7 mouse cellular contexts compared by ENCODE assay signal in the genomic region with DNA sequence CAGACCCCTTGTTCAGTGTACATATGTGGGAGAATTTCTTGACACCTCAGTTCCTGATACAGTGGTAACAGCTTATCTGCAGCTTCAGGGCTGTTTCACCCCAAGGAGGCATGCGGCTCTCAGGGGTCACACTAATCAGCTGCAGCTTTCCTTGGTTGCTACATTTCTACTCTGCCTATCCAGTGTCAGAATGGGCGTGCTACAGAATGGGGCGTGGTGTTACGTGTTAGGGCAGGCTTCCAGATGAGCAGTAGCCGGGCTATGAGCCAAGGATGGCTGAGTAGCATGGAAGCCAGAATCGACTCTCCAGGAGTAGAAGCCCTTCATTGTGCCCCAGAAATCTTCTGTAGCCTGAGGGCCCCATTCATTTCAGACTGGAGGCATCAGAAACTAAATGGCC. TPM values are rescaled to one million over a fixed set of nuclear protein-coding genes. Genes with fewer than 3 reads are reported as not detected.
A peak's percentile ranks its signal among the peaks of the same experiment; 100 is the strongest.
DNase-seq lines count a peak whose midpoint lies in the region; ATAC-seq and TF ChIP-seq lines count a peak whose summit lies in the region.

No protein-coding gene starts in this region.

- no peak overlapping the region for H3K27ac ChIP-seq in kidney, postnatal 0 days

- ATAC-seq in kidney, postnatal 0 days (replicated peaks; ENCODE audit: low FRiP score, low read depth), result no peak

- H3K4me2 ChIP-seq in kidney, postnatal 0 days (ENCODE audit: low read length), result no peak overlapping the region

- H3K9ac ChIP-seq in kidney, postnatal 0 days (ENCODE audit: low read depth, low read length), result no peak overlapping the region

- H3K9me3 ChIP-seq in kidney, postnatal 0 days (replicated peaks; ENCODE audit: low read length), result no peaks in the 10 kb centered on the region

- 50% methylated on average over 6 of the region's 6 CpGs for WGBS in kidney, postnatal 0 days

- H3K36me3 ChIP-seq in kidney, postnatal 0 days (ENCODE audit: insufficient read depth, low read length), result no peaks in the 10 kb centered on the region

- no peaks in the 10 kb centered on the region for H3K4me1 ChIP-seq in kidney, postnatal 0 days (replicated peaks; ENCODE audit: insufficient read depth, low read length)

- no peak for TF ChIP-seq CTCF in kidney, postnatal 0 days (IDR thresholded peaks at IDR 0.05; ENCODE audit: low read depth)

- no peak overlapping the region for H3K4me3 ChIP-seq in kidney, postnatal 0 days (replicated peaks; ENCODE audit: low read depth, low read length)

- no peaks in the 10 kb centered on the region for H3K27me3 ChIP-seq in kidney, postnatal 0 days (ENCODE audit: insufficient read depth, low read length)

- peak; percentile 23 to 36 for DNase-seq in layer of hippocampus, postnatal 10 days (ENCODE audit: low spot score in 2 of 2)
- DNase-seq in layer of hippocampus, adult 18-20 months (ENCODE audit: low spot score in 2 of 2), result no peak
- peak; percentile 90 for DNase-seq in Muller cell, postnatal 12 days (ENCODE audit: inconsistent ontology term)
- peak; percentile 58 for DNase-seq in brain, adult 2 months (ENCODE audit: low read depth, low spot score)
- DNase-seq in kidney, postnatal 0 days (ENCODE audit: low spot score), result peak; percentile 53
- no peak for DNase-seq in frontal cortex, postnatal 25 days (ENCODE audit: low spot score in 2 of 2)
- DNase-seq in natural killer cell, adult 2 months (ENCODE audit: low spot score in 2 of 2), result no peak

RNA-seq across cellular contexts. Expression of a gene that starts 32.8 kb away (rescaled TPM):
- total RNA-seq in layer of hippocampus, postnatal 10 days (2021), result 1 to 10 TPM; 9.9 TPM
- total RNA-seq in layer of hippocampus, adult 18-20 months (2021), result under 1 TPM; 0.20 to 0.23 TPM
- polyA plus RNA-seq in kidney, postnatal 0 days (2015; fragmentation: Nextera tagmentation; extraction: Ambion mirVana), result 15.4 and 15.6 TPM in 2 replicates

Comparison
In these comparisons a context has a peak if more than half of its experiments do, and no peak if none do; other contexts are left out.
1. DNase-seq: peak in layer of hippocampus, postnatal 10 days (2 of 2), Muller cell, postnatal 12 days (single experiment), brain, adult 2 months (single experiment) and kidney, postnatal 0 days (single experiment); none in layer of hippocampus, adult 18-20 months (0 of 2), frontal cortex, postnatal 25 days (0 of 2) and natural killer cell, adult 2 months (0 of 2).
2. RNA of a gene that starts 32.8 kb away (total RNA-seq): 9.9 TPM in layer of hippocampus, postnatal 10 days; 0.20 to 0.23 TPM in layer of hippocampus, adult 18-20 months; every median in the first group is over 4 times any median in the second.